Mouse (Mus musculus) urinary bladder, postnatal 25 days (tissue): ENCODE results near the gene Tmem91.
A peak's percentile ranks its signal among the peaks of the same experiment; 100 is the strongest.
"Not testable (repeated sequence)": the region's sequence is repeated elsewhere in the genome, so short reads cannot be mapped to it uniquely, and the experiment has no call there.

ENCODE experiments used
- DNase-seq: peaks from one replicate; pipeline ENCODE4 v3.0.0; 2022; ENCODE audit warnings: low spot score

Tmem91 gene

DNA sequence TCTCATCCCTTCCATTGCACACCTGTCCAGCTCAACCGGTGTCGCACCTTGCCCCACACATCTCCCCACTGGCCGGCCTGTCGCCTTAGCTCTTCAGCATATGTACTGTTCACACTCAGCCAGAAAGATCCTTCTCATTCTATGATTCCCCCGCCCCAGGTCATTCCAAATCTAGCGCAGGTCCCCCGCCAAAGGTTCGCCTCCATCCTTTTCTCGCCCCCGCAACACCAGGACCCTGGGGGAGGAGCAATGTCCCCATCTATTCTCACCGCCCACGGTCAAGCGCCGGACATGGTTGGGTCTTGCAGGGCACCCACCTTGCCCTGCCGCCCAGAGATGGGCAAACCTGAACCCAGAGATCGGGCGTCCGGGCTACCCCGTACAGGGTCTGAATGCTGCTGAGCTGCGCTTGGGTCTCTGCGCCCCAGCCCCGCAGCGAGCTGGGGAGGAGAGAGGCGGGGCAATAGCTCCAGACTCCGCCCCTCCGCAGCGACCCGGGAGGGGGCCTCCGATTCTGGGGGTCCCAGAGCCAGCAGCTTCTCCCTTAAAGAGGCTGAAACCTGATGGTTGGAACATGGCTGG lies at the start of gene Tmem91:
Gene Tmem91, minus strand, starts transcription at position 448 of the 582 bp plus-strand sequence.
- no peak for DNase-seq

DNA sequence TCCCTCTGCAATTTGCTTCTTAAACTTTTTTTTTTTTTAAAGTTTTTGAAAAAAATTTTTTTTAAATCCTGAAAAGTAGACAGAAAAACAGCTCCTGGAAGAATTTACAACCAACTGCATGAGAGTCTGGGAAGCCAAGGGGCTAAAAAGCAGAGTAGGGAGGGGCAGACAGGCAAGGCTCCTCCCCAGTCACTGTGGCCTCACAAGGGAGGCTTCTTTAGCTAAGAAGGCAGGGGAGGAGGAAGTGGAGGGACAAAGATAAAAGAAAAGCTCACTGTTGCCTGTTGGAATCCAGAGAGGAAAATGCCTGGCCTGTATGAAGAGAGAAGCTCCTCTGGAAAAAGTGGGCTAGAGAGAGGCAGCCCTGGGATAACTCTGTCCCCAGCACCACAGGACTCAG lies 46.8 kb upstream of the Tmem91 start:
- DNase-seq, result not testable (repeated sequence)

DNA sequence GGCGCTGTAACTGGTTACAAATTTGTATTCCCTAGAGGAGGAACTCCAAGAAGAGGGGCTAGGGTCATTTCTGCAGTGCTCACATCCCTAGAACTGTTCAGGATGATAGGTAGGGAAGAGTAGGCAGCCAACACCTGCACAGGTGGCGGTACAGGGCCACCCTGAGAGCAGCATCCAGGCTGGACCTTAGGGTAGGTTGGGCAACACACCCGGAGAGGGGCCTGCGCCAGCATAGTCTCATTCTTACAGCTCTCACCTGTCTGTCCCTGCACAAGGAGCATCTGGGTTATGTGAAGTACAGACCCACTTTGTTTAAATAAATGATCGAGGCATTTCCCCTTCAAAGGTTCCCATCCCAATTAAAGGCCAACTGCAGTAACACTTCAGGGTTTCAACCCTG lies 45.8 kb upstream of the Tmem91 start:
- DNase-seq, result no peak

DNA sequence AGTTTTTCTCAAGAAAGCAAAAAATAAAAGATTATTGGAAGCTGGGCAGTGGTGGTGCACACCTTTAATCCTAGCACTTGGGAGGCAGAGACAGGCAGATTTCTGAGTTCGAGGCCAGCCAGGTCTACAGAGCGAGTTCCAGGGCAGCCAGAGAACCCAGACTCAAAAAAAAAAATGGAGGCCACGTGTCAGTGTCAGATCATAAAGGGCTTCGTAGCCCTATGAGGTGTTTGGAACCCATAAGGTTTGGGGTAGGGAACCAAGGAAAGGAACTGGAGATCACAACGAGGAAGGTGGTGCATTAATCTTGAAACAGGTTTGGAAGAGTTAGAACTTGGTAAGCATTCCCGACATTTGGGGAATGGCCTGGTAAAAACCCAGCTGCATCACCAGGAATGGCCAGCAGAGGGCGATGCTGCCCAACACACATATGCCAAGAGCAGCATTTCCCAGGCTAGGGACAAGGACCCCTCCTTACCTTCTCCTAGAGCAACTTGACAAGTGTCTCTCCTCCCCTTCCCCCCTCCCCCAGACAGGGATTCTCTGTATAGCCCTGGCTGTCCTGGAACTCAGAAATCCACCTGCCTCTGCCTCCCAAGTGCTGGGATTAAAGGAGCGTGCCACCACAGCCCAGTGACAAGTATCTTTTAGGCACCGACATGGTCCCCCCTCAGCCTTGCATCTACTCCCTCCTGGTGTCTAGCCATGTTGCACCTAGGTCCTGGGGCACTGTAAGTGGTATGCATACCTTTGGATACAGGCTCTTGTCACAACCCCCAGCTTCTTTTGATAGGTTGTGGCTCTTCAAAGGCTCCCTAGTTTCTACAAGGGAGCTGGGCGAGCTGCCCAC lies 45.0 kb upstream of the Tmem91 start:
- DNase-seq, result peak; percentile 72

DNA sequence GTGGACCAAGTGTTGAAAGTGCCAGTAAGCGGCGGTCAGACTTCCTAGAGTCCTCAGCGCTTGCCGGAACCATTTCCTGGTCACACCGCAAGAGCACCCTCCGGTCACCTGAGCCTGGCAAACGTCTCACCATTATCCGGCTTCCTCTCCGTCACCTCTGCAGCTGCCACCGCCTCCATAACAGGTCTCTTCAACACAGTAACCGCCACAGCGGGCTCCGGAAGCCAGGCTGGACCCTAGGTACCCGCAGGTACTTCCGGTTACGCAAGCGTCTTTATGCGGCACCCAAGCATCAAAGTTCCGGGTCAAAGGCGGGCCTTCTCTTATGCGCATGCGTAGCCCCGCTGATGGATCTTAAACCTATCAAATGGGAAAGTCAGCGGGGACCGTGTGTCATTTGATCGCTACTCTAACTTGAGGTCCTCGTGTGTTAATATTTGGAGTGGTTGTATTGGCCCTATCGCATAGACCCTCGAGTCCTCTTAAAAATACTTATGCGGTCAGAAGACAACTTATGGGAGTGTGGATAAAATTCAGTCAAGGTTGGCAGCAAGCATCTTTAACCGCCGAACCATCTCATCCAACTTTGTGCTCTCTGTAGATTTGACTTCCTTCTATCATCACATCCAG lies 43.9 kb upstream of the Tmem91 start, which contains the start of gene Ccdc97:
Gene Ccdc97, minus strand, starts transcription at position 301 of the 630 bp plus-strand sequence.
- peak; percentile 85 for DNase-seq

DNA sequence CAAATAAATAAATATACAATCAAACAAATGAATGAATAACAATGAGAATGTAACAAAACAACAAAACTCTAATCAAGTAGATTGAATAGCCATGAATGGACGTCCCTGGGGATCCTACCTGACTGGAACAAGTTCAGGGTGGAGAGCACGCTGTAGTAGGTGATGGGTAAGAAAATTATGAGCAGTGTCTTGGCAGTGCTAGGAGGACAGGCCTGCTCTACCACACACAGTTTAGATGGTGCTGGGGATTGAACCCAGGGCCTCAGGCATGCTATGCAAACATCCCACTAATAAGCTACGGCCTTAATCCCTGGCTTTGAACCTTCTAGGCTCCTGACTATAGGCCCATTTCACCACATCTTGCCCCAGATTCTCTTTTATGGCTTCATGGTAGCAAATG lies 42.5 kb upstream of the Tmem91 start:
- DNase-seq, result no peak

DNA sequence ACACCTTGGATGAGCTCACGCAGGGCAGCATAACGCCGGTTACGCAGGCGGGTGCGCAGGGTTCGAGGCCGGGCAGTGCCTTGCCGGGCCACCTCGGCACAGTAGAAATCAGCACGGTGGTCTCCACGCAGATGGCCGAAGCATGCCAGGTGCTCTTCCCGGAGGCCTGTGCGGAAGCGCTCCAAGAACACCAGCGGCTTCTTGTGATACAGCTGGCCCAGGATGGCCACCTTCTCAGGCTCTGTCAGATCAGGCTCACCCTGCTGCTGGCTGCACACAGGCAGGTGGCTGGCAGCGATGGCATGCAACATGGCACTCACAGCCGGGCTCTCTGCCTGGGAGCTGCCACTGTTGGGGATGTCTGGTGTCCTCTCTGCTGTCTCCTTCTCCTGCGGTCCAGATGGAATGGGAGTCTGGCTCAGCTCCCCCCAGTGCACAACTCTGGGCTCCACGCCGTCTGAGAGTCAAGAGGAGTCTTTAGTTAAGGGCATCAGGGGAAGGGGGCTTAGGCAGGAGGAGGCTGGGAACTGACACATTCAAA lies 40.8 kb upstream of the Tmem91 start:
- DNase-seq, result no peak

DNA sequence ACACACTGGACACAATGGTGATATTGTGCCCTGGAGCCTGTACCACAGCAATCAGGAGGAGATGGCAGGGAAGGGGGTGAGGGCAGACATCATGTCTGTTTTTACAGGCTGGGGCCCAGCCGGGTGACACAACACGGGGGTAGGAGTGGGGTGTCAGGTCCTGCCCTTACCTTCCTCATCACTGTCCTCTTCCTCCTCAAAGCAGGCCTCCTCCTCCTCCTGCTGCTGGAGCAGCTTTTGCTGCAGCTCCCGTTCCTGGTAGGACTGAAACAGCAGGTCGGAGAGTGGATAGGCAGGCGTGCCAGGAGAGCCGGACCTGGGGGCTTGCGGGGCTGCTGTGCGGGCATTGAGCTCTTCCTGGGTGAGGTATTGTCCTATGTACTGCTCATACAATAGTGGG lies 39.6 kb upstream of the Tmem91 start:
- no peak for DNase-seq

DNA sequence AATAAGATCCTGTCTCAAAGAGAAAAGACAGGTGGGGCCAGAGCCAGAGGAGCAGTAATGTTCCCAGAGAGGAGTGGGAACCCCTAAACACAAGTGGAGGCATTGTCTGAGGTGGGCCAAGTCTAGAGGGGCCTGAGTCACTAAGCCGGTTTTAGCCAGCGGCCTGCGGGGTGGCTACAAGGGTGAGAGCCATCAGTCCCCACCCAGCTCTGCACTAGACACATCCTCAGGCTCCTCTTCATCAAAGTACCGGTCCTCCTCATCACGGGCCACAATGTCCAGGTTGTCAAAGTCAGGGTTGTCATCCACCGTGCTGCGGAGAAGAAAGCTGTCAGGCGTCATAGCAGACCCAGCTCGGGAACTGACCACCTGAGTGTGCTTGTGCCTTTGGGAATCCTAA lies 37.8 kb upstream of the Tmem91 start:
- no peak for DNase-seq

DNA sequence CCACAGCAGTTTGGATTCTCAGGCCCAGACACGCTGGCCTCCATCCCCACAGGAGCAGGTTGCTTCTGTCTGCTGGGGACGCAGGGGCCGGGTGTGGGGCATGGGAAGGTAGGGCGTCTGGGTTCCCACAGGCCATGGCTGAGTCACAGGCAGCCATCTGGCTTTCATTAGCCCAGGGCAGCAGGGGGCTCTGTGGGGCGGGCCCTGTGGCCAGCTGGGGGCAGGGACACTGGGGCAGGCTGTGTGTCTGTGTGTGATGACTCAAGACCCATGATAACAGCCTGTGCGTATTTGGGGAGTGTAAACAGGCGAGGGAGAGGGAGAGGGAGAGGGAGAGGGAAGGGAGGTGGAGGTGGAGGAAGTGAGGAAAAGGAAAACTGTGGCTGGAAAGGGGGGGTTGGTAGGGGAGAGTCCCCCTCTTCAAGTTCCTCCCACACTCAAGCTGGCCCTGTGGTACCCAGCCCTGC lies 36.8 kb upstream of the Tmem91 start:
- DNase-seq, result peak; percentile 58

DNA sequence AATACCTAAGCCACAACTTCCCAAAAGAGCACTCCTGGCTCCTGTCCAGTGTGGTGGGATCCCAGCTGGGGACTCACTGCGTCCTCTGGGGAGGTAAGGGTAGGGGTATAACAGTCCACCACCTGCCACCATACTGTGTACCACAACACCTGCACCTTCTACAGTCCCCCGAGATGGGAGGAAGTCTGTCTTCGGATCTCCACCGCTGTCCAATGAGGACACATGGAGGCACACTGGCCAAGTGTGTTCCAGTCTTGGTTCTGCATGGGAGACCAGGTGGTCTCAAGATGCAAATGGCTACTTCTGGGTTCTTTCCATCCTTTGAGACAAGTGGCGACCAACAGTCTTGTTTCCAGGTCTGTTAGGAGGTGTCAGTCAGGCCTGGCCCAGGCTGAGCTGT lies 36.2 kb upstream of the Tmem91 start:
- no peak for DNase-seq

DNA sequence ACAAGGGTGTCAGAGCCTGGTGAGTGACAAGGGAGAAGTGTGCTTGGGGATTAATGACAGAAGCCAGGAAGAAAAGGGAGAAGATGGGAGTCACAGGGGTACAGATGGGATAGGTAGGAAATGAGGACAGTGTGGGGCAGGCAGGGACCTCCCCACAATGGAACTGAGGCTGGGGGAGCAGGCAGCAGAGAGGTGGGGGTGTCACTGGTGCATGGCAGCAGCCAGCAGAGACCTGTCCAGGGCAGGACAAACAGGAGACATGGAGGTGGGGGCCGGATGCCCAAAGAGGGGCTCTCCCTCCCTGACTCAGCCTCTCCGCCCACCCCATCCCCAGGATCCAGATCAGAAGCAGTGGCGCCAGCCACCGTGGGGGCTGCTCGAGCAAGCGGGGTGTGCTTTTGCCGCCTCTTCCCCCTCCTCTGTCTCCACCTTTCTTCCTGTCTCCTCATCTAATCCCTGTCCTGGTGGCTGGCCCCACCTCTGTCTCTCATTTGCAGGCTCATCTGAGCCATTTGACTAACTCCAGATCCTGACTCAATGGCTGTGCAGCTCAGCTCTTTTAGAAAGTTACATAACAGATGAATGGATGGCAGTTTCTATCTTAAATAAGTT lies 35.7 kb upstream of the Tmem91 start:
- no peak for DNase-seq

DNA sequence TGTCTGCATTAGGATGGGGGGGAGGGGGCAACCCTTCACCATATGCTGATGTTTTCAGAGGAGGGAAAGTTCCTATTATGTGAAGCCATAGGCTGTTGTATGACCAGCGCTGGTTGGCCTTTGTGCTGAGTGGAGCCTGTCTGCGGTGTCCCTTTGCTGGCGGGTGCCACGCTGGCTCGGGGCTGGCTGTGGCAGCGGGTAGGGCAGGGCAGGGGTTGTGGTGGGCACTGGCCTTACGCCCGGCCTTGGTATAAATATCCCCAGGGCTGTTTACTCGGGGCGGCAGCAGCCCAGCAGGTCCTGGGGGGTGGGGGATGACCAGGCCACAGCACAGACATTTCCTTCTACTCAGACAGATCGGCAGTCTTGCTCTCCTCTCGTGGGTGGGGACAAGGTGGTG lies 35.0 kb upstream of the Tmem91 start:
- DNase-seq, result no peak

DNA sequence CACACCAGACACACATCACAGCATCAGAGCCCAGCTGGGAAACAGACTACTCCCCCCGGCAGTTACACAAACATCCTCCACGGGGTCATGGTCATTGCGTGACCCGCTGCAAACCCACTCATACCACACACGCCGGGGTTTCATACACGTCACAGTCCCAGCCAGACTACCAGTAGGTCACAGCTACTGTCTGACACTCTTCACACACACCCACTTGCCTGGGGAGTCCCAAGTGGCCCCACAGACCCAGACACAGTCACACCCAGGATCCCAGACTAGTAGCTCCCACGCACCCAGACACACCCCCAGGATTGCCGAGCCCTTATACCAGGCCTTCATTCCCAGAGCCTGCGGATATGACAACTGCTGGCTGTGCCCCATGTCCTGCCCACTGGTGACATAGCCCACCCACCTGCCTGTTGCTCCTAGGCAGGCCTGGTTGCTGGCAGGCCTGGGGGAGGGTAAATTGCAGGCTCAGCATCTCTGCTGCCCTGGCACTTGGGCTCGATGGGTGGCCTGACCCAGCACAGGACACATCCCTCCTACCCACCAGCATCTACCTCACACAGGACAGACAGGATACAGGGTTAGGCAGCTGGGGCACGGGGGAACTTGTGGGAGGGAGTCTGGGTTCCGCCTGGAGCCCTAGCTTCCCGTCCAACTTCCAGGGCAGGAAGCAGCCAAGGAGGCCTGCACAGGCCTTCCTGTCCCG lies 32.8 kb upstream of the Tmem91 start:
- DNase-seq, result no peak

DNA sequence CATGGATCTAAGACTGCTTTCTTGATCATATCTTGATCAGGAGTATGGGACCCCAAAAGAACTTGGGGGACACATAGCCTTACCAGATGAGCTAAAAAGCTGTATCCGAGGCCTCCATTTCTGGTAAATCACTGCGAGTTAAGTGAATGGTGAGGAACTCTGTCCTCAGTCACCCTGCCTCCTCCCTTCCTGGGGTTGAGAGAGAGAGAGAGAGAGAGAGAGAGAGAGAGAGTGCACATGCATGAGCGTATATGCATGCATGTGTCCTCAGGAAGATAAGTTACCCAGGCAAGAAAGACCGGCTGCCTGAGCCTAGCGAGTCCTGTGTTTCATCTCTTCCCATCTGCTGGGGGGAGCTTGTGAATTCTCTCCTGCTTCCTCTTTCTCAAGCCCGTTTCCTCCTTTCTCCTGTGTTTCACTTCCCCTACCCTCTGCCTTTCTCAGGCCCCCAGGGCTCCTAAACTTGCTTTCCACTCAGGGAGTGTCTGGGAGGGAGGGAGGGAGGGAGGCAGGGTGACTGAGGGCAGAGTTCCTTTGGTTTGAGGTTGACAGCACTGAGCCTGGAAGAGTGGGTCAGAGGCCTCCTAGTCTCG lies 31.7 kb upstream of the Tmem91 start:
- no peak for DNase-seq

DNA sequence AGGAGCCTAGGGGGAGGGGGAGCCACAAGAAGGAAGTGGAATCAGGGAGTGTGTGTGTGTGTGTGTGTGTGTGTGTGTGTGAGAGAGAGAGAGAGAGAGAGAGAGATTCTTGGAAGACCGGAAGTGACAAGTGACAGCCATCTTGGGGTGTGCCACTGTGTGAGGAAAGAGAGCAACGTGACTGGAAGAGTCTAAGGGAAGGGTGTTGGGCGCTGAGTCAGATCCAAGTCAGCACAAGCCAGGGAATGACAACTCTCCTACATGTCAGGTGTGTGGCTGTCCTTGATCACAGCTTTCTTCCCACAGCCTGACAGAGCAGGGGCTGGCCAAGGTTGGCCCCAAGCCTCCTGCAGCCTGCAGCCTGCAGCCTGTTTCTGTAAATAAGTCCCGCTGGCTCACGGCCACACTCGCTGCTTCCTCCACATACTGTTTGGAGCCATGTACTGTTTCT lies 30.9 kb upstream of the Tmem91 start:
- peak; percentile 26 for DNase-seq

DNA sequence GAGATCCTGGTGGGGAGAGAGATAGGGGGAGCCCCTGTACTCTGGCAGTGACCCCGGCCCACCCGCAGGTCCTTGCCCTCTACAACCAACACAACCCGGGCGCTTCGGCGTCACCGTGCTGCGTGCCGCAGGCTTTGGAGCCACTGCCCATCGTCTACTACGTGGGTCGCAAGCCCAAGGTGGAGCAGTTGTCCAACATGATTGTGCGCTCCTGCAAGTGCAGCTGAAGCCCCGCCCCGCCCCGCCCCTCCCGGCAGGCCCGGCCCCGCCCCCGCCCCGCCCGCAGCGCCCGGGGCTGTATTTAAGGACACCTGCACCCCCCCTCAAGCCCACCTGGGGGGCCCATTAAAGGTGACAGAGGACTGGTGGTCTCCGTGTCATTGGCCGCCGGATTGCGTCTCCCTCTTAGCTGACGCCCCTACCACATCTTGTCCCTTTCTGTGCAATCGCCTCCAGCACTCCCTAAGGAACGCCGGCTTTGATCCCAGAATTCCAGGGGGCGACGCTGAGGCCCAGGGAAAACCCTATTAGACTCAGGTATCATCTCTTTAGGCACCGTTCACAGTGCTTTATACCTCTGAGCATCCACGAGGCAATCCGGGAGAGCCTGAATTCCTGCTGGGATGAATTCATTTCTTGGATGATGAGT lies 29.9 kb upstream of the Tmem91 start:
- no peak for DNase-seq

DNA sequence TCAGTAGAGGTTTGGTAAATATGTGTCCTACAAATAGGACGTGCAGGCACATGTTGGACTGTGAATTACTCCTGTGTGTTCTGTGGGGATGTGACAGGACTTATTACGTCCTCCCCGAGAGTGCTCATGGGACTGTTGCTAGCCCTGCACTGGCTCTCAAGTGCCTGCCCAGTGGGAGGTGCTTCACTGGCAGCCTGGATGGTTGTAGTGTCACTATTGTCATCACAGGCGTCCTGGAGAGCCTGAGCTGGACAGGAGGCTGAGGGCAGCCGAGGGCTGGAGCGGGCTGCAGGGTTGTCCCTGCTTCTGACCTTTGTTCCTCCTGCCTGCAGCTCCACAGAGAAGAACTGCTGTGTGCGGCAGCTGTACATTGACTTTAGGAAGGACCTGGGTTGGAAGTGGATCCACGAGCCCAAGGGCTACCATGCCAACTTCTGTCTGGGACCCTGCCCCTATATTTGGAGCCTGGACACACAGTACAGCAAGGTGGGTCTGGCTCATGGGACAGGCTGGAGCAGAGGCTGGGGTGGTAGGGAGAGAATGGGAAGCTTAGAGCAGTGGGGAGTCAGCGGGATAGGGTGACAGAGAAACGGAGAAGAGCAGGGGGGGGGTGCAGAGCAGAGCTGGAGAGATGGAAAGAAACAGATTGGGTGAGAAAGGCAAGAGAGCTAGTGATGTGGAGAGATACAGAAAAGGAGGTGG lies 29.0 kb upstream of the Tmem91 start:
- no peak for DNase-seq

DNA sequence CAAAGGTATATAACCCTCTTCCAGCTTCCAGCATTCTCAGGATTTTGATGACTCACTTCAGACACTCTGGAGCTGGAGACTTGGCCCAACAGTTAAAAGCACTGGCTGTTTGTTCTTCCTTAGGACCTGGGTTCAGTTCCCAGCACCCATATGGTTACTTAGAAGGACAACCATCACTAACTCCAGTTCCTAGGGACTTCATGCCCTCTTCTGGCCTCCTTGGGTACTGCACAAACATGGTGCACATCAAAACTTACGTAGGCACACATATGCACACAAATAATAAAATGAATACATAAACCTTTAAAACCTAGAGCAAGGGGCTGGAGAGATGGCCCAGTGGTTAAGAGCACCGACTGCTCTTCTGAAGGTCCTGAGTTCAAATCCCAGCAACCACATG lies 27.4 kb upstream of the Tmem91 start:
- DNase-seq, result no peak

DNA sequence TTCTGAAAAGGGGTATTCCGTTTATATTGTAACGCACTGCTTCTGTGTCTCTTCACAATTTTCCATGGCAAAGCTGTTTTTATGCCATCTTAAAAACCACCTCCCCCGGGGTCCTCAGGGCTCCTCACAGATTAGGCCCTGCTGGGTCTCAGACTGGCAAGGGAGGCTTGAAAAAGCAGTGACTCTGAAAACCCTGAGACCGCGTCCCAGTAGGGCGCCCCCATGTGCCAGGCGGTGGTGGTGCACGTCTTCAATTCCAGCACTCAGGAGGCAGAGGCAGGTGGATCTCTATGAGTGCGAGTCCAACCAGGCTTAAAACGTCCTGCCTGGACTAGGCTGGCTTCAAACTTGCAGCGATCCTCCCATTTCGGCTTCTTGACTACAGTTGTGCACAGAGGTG lies 25.8 kb upstream of the Tmem91 start:
- DNase-seq, result no peak
